Mouse (Mus musculus) cortical plate, adult 2 months (tissue): ENCODE data around the gene F12.

Experiments used
- CTCF ChIP-seq: fragments of 200-500 bp; IDR thresholded peaks from 2 replicates; pipeline ENCODE4 v1.5.1; 2011; ENCODE audit warnings: mild to moderate bottlenecking, control low read depth, low read length; ENCODE audit not compliant: insufficient read depth; ENCODE audit errors: extremely low read depth
- POLR2A ChIP-seq: fragments of 200-500 bp; IDR thresholded peaks from 2 replicates; pipeline ENCODE4 v1.6.1; 2011; ENCODE audit warnings: mild to moderate bottlenecking, low read length, control low read depth; ENCODE audit not compliant: insufficient read depth; ENCODE audit errors: extremely low read depth

GRCm38 (mm10) chr13:55443799-55444285 lies 17.2 kb upstream of the F12 start:
- TF ChIP-seq CTCF (no peak), POLR2A (no peak)
